Mouse (Mus musculus): ENCODE data around the gene Neurl1a. TPM values are rescaled to one million over a fixed set of nuclear protein-coding genes. Genes with fewer than 3 reads are reported as not detected.

Gene Neurl1a
- total and polyA plus RNA-seq, 3 experiments, result 0.03 TPM; not detected in 2

DNA sequence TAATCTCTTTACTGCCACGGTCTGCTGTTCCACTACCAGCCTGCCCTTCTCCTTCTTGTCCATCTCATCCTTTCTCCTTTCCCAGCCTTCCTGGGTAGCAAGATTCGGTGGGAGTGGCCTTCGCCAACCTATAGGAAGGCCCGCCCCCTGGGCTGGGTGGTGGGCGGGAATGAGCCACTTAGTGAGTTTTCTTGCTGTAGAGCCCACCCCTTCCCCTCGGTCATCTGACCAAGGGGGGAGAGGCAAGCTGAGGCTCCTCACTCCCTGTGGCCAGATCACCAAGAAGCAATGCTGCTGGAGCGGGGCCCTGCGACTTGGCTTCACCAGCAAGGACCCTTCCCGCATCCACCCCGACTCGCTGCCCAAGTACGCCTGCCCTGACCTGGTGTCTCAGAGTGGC is 61.5 kb downstream of the Neurl1a start:
- H3K36me3 ChIP-seq (ENCODE audit: control insufficient read depth in 1 of 2, insufficient read depth in 2 of 2, low read length in 2 of 2), result no peaks in the 10 kb centered on the region
- H3K9ac ChIP-seq (ENCODE audit: control insufficient read depth, low read depth, low read length, poor library complexity, severe bottlenecking), result no peak overlapping the region
- H3K27me3 ChIP-seq (ENCODE audit: control insufficient read depth in 1 of 2, insufficient read depth in 2 of 2, low read length in 2 of 2), result no peaks in the 10 kb centered on the region
- DNase-seq (ENCODE audit: low read depth, low spot score), result no peak
- H3K4me1 ChIP-seq (ENCODE audit: control insufficient read depth in 1 of 2, insufficient read depth in 2 of 2, low read length in 2 of 2), result no peaks in the 10 kb centered on the region
- TF ChIP-seq SMC3 (IDR thresholded peaks at IDR 0.05; ENCODE audit: low read depth, low read length), result no peak
- no peak overlapping the region for H3K4me3 ChIP-seq (ENCODE audit: control insufficient read depth in 1 of 2, insufficient read depth in 1 of 2, low read depth in 2 of 2, low read length in 2 of 2)
- no peak overlapping the region for H3K27ac ChIP-seq (ENCODE audit: control insufficient read depth, low read depth, low read length)
- H3K79me2 ChIP-seq (ENCODE audit: control insufficient read depth, insufficient read depth, low read length, poor library complexity), result no peaks in the 10 kb centered on the region
- no peaks in the 10 kb centered on the region for H3K9me3 ChIP-seq (replicated peaks; ENCODE audit: insufficient read depth, low read length)

- no peak for DNase-seq (ENCODE audit: low read depth, low spot score)
- no peaks in the 10 kb centered on the region for H3K36me3 ChIP-seq (ENCODE audit: control insufficient read depth in 1 of 2, insufficient read depth in 2 of 2, low read length in 2 of 2)
- H3K4me1 ChIP-seq (ENCODE audit: control insufficient read depth in 1 of 2, insufficient read depth in 2 of 2, low read length in 2 of 2), result no peaks in the 10 kb centered on the region
Observed at GRCm38 (mm10) chr19:47240957-47241356, 62.3 kb downstream of the Neurl1a start.

GRCm38 (mm10) chr19:47242227-47242626 is 63.6 kb downstream of the Neurl1a start:
- Histone ChIP-seq H3K4me3 (ENCODE audit: control insufficient read depth in 1 of 2, insufficient read depth in 1 of 2, low read depth in 2 of 2, low read length in 2 of 2) (no peak overlapping the region), H3K9ac (ENCODE audit: control insufficient read depth, low read depth, low read length, poor library complexity, severe bottlenecking) (no peak overlapping the region), H3K36me3 (ENCODE audit: control insufficient read depth in 1 of 2, insufficient read depth in 2 of 2, low read length in 2 of 2) (no peaks in the 10 kb centered on the region), H3K27me3 (ENCODE audit: control insufficient read depth in 1 of 2, insufficient read depth in 2 of 2, low read length in 2 of 2) (no peaks in the 10 kb centered on the region), H3K9me3 (replicated peaks; ENCODE audit: insufficient read depth, low read length) (no peaks in the 10 kb centered on the region), H3K79me2 (ENCODE audit: control insufficient read depth, insufficient read depth, low read length, poor library complexity) (no peaks in the 10 kb centered on the region), H3K27ac (ENCODE audit: control insufficient read depth, low read depth, low read length) (no peak overlapping the region), H3K4me1 (ENCODE audit: control insufficient read depth in 1 of 2, insufficient read depth in 2 of 2, low read length in 2 of 2) (no peaks in the 10 kb centered on the region)
- no peak for DNase-seq (ENCODE audit: low read depth, low spot score)
- no peak for TF ChIP-seq NELFE (IDR thresholded peaks at IDR 0.05; ENCODE audit: low read depth, low read length)
- TF ChIP-seq JUND (IDR thresholded peaks at IDR 0.05; ENCODE audit: low read depth, low read length), result no peak
- no peak for TF ChIP-seq MAZ (IDR thresholded peaks at IDR 0.05; ENCODE audit: low read depth, low read length)
- no peak for TF ChIP-seq CHD1 (IDR thresholded peaks at IDR 0.05; ENCODE audit: low read depth, low read length)
- TF ChIP-seq RCOR1 (IDR thresholded peaks at IDR 0.05; ENCODE audit: low read depth, low read length), result no peak
- no peak for TF ChIP-seq USF1 (IDR thresholded peaks at IDR 0.05; ENCODE audit: low read depth, low read length)

More at GRCm38 (mm10) chr19:47240957-47241356, 62.3 kb downstream of the Neurl1a start:
- H3K9me3 ChIP-seq (replicated peaks; ENCODE audit: insufficient read depth, low read length), result no peaks in the 10 kb centered on the region
- H3K4me3 ChIP-seq (ENCODE audit: control insufficient read depth in 1 of 2, insufficient read depth in 1 of 2, low read depth in 2 of 2, low read length in 2 of 2), result no peak overlapping the region
- no peak overlapping the region for H3K27ac ChIP-seq (ENCODE audit: control insufficient read depth, low read depth, low read length)
- no peak overlapping the region for H3K9ac ChIP-seq (ENCODE audit: control insufficient read depth, low read depth, low read length, poor library complexity, severe bottlenecking)
- TF ChIP-seq USF2 (IDR thresholded peaks at IDR 0.05; ENCODE audit: borderline replicate concordance in 1 of 2, insufficient read depth in 1 of 2, low read depth in 1 of 2, low read length in 2 of 2) (no peak), ELF1 (IDR thresholded peaks at IDR 0.05; ENCODE audit: low read depth, low read length) (no peak), MYC (IDR thresholded peaks at IDR 0.05; ENCODE audit: low read depth, low read length) (no peak), MAZ (IDR thresholded peaks at IDR 0.05; ENCODE audit: low read depth, low read length) (no peak), NRF1 (IDR thresholded peaks at IDR 0.05; ENCODE audit: insufficient read depth, low read depth, low read length, poor library complexity, severe bottlenecking) (no peak), POLR2AphosphoS5 (IDR thresholded peaks at IDR 0.05; ENCODE audit: borderline replicate concordance, low read depth, low read length) (no peak), RCOR1 (IDR thresholded peaks at IDR 0.05; ENCODE audit: low read depth, low read length) (no peak), ZKSCAN1 (IDR thresholded peaks at IDR 0.05; ENCODE audit: low read depth, low read length) (no peak), MAX (IDR thresholded peaks at IDR 0.05; ENCODE audit: low read length) (no peak), CTCF (IDR thresholded peaks at IDR 0.05 in 2 of 3, conservative IDR thresholded peaks at IDR 0.05 in 1 of 3; ENCODE audit: control insufficient read depth in 1 of 3, insufficient read depth in 1 of 3, low read depth in 2 of 3, low read length in 3 of 3, poor library complexity in 1 of 3, severe bottlenecking in 1 of 3) (no peak), CHD2 (IDR thresholded peaks at IDR 0.05; ENCODE audit: low read length) (no peak)
- H3K27me3 ChIP-seq (ENCODE audit: control insufficient read depth in 1 of 2, insufficient read depth in 2 of 2, low read length in 2 of 2), result no peaks in the 10 kb centered on the region
- no peaks in the 10 kb centered on the region for H3K79me2 ChIP-seq (ENCODE audit: control insufficient read depth, insufficient read depth, low read length, poor library complexity)

All from MEL (cell line).